Mouse (Mus musculus) MN1 (cell line): ENCODE results near the gene Idi1.
"Not testable (repeated sequence)": the region's sequence is repeated elsewhere in the genome, so short reads cannot be mapped to it uniquely, and the experiment has no call there.

Experiments used
- DNase-seq: peaks from one replicate; pipeline ENCODE4 v3.0.0-alpha.2; 2016; ENCODE audit warnings: low spot score

Idi1 gene

DNA sequence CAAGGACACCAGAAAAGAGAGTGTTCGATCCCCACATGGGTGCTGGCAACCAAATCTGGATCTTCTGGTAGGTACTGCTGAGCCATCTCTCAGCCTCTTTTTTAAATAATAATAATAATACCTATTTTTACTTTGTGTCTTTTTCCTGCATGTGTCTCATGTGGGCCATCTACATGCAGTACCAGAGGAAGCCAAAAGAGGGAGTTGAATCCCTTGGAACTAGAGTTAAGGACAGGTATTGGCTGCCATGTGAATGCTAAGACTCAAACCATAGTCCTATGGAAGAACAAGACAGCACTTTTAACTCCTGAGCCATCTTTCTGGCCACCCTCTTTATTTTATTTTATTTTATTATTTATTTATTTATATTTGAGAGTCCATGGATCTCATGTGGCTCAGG lies 3.3 kb downstream of the Idi1 start:
- DNase-seq, result peak; percentile 42

DNA sequence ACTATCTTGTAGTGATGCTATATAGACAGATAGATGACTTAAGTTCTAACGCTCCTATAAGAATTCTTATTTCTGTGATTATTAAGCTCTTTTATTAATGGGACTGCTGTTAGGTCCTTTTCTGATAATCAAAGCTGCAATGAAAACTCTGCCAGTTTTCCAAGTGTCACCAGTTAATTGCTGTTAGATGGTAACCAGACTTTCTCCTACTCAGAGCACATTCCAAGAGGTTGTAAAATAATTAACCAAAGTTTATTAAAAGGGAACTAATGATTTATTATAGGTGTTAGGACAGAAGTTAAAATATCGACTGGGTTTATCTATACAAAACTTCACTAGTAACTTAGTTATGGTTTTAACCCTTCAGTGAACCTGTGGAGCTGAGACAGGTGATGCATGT lies 20.7 kb downstream of the Idi1 start:
- not testable (repeated sequence) for DNase-seq

DNA sequence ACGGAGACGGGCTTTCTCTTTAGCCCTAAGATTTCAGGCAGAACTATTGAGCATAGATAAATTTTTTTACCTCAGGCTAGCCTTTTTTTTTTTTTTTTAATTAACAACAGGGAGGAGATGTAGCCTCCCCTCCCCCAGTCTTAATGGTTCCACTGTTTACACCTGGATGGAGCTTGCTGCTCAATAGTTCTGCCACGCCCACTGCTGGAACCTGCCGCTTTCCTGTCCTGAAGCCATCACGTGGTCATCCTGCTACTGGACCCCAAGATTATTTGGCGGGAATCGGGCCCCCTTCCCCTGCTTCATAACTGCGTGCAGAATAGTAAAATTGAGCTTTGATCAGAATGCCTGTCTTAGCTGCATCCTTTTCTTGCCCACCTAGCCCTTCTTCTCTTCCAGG lies 28.6 kb downstream of the Idi1 start:
- DNase-seq, result not testable (repeated sequence)

DNA sequence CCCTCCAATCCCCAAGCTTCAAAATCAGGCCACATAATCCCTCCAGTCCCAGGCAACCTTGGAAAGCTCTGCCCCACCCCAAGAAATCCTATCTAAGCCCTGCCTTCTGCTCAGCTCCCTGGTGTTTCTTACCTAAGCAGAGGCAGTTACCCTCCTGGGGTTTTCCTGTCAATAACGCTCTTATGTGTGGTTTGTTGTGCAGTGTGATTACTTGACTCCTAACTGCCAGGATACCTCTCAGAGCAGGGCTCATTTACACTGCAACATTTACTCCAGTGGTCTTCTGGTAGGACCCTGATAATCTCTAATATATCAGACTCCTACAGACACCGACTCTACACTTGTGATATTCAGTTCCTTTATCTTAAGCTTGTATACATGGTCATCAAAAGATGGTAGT lies 48.2 kb downstream of the Idi1 start:
- DNase-seq, result no peak

DNA sequence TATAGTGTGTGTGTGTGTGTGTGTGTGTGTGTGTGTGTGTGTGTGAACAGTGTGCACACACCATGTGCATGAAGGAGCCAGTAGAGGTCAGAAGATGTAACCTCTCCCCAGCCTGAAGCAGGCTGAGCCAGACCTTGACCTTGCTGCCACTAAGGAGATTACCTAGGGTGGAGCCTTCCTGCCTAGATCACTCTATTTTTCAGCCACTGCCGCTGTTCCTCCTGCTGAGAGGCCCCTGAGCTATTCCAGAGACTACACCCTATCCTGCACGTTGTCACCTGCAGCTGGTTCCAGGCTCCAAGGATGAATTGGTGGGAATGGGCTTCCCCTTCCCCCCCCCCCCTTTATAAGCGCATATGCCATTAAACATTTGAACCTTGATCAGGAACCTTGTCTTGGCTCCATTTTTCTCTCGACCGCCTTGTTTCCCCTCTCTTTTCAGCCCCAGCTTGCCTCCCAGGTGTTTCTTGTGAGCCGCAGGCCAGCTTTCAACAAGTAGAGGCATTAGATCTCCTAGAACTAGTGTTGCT lies 52.4 kb downstream of the Idi1 start:
- DNase-seq, result not testable (repeated sequence)

DNA sequence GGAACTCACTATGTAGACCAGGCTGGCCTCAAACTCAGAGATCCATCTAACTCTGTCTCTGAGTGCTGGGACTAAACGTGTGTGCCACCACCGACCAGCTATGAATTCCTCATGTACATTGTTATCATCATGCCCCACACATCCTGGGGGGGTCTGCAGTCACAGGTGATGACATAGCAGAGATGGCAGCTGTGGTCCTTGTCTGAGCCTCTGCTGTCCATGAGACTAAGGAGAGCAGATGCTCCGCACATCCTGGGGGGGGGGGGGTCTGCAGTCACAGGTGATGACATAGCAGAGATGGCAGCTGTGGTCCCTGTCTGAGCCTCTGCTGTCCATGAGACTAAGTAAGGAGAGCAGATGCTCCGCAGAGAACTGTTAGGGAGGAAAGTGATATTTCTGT lies 55.8 kb downstream of the Idi1 start:
- DNase-seq, result not testable (repeated sequence)

DNA sequence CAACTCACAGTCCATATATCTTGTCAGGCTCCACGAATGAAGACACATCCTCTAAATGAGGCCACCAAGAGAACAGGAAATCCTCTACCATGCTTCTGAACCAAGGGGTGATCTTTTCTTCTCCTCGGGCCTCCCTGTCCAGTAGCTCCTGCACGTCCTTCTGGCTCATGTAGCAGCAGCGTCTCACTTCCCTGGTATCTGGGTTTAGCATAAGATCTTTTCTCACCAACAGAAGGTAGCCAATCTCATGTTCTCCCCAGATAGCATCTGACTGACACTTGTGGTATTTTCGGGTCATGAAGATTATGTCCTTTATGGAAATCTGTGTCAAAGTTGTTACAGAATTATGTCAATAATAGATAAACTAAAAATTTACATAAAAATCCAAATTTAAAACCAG lies 56.4 kb downstream of the Idi1 start:
- DNase-seq, result not testable (repeated sequence)
